Mouse (Mus musculus) midbrain, embryonic 15.5 days (tissue): ENCODE measurements at regions not wholly inside any gene's neighbourhood (a gene's known extent, or its start where the extent isn't known, plus 50 kb on each side); places are given as distances from the start of the nearest gene placed in this dataset.
"Not testable (repeated sequence)": the region's sequence is repeated elsewhere in the genome, so short reads cannot be mapped to it uniquely, and the experiment has no call there.

ENCODE experiments used
- ATAC-seq: fragments of 200-750 bp; cut with Nextera tagmentation; replicated peaks from 2 replicates; pipeline ENCODE4 v1.8.0; 2017; ENCODE audit warnings: moderate TSS enrichment
- H3K27ac ChIP-seq: fragments of 300-500 bp; sonication (generic); 2 replicates; pipeline ENCODE4 v1.5.1; 2015; ENCODE audit warnings: mild to moderate bottlenecking, inconsistent platforms
- H3K27me3 ChIP-seq: fragments of 300-500 bp; sonication (generic); replicated peaks from 2 replicates; pipeline ENCODE4 v1.6.1; 2015; ENCODE audit warnings: inconsistent platforms
- H3K36me3 ChIP-seq: fragments of 300-500 bp; sonication (generic); replicated peaks from 2 replicates; pipeline ENCODE4 v1.6.1; 2015; ENCODE audit warnings: inconsistent platforms
- H3K4me1 ChIP-seq: fragments of 300-500 bp; sonication (generic); 2 replicates; pipeline ENCODE4 v1.6.1; 2015; ENCODE audit warnings: inconsistent platforms
- H3K4me2 ChIP-seq: fragments of 300-500 bp; sonication (generic); 2 replicates; pipeline ENCODE4 v1.6.1; 2015; ENCODE audit warnings: inconsistent platforms, mild to moderate bottlenecking, moderate library complexity
- H3K4me3 ChIP-seq: fragments of 300-500 bp; sonication (generic); 2 replicates; pipeline ENCODE4 v1.5.1; 2015; ENCODE audit warnings: mild to moderate bottlenecking, inconsistent platforms
- H3K9ac ChIP-seq: fragments of 300-500 bp; sonication (generic); 2 replicates; pipeline ENCODE4 v1.6.1; 2015; ENCODE audit warnings: mild to moderate bottlenecking, inconsistent platforms
- H3K9me3 ChIP-seq: fragments of 300-500 bp; sonication (generic); 2 replicates; pipeline ENCODE4 v1.6.1; 2016; ENCODE audit warnings: inconsistent platforms
- WGBS: fragments of 180-500 bp; shearing (Covaris S2); methylation state at CpG from one replicate; pipeline ENCODE4 v1.1.7; 2015; ENCODE audit warnings: mixed read lengths; 5-methylcytosine and 5-hydroxymethylcytosine counted together

DNA sequence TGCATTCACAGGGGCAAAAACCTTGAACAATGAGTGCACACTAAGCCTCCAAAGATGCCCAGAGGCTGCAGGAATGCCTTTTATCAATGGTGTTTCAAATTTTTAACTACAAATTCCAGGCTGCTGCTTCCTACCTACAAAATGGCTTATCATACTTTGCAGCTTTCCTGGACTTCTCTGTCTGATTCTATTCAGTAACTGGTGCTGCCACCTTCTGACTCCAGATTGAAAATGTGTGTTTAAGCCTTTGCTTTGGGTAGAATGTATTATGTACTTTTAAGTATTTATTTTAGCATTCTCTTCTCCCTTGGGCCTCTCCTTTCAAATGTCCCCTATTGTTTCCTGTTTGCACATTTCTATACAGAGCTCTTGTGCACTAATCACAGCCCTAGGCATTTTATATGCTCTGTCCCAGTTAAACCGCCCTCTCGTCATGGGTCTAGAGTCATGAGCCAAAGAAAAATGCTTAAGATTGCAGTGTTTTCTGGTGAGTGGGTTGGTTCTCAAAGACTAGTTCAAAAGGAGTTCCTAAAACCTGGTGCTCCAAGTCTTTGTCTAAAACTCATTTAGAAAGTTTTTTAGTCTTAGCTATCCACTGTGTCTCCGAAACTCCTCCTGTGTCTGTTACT, 472.3 kb upstream of the Dpp10 start:
- H3K27ac ChIP-seq, result no peak overlapping the region
- H3K9me3 ChIP-seq, result no peaks in the 10 kb centered on the region
- H3K4me1 ChIP-seq, result no peaks in the 10 kb centered on the region
- no peaks in the 10 kb centered on the region for H3K36me3 ChIP-seq
- ATAC-seq, result peak; percentile 79; the same call in 1 of the 2 replicates
- no peak overlapping the region for H3K9ac ChIP-seq
- 77% methylated on average over 3 of the region's 3 CpGs for WGBS
- no peak overlapping the region for H3K4me3 ChIP-seq
- H3K4me2 ChIP-seq, result no peak overlapping the region
- H3K27me3 ChIP-seq, result no peaks in the 10 kb centered on the region

DNA sequence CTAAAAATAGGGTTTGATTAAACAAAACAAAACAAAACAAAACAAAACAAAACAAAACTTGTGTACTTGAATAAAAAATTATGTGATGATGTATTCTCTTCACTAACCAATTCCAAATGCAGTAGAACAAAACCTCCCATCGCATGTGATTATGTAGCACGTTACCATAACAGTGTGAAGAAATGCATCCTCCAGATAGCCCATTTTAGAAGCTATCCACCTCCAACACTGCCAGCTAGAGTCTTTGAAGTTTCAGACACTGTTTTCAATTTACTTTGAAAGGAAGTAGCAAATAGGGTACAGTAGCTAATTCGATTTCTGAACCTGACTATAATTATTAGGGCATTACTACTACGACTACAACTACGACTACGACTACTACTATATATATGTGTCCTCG, 465.1 kb upstream of the Dpp10 start:
- no peak overlapping the region for H3K9ac ChIP-seq
- no peak for ATAC-seq
- WGBS, result 94% methylated on average over 7 of the region's 7 CpGs
- no peak overlapping the region for H3K27ac ChIP-seq
- H3K4me3 ChIP-seq, result no peak overlapping the region
- H3K36me3 ChIP-seq, result no peaks in the 10 kb centered on the region
- no peaks in the 10 kb centered on the region for H3K27me3 ChIP-seq
- no peaks in the 10 kb centered on the region for H3K9me3 ChIP-seq
- H3K4me2 ChIP-seq, result no peak overlapping the region
- no peaks in the 10 kb centered on the region for H3K4me1 ChIP-seq

DNA sequence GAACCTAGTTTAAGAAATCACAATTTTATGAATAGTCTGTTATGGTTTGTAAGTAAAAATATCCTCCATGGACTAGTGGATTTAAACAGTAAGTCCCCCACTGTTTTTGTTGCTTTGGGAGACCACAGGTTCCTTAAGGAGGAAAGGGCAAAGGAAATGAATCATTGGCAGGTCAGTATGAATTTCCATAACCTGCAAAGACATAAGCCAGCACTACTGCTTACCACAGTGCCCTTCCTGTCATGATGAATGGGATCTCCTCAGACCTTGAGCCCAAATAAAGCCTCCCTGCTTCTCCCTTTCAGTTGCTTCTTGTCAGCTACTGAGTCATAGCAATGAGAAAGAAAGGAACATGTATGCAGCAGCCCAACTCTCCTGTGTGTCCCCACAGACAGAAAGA, 443.1 kb upstream of the Dpp10 start:
- no peak for ATAC-seq
- Histone ChIP-seq H3K4me2 (no peak overlapping the region), H3K9me3 (no peaks in the 10 kb centered on the region), H3K4me3 (no peak overlapping the region), H3K4me1 (no peaks in the 10 kb centered on the region), H3K9ac (no peak overlapping the region), H3K36me3 (no peaks in the 10 kb centered on the region), H3K27me3 (no peaks in the 10 kb centered on the region), H3K27ac (no peak overlapping the region)

DNA sequence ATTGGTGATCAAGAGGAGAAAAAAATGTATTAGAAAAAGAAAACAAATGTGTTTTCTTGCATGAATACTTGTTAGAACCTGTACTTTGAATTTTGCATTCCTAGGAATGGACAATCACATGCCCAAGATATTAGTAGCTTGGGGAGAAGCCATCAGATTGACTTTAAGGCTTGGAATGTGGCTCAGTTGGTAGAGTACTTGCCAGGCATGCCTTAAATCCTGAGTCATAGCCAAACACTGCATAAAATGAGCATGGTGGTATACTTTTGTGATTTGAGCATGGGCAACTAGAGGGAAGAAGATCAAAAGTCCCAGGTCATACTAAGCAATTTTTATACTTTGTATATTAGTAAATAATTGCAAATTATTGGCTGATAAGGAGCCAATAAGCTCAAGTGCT, 442.6 kb upstream of the Dpp10 start:
- Histone ChIP-seq H3K36me3 (no peaks in the 10 kb centered on the region), H3K27me3 (no peaks in the 10 kb centered on the region), H3K4me3 (no peak overlapping the region), H3K4me1 (no peaks in the 10 kb centered on the region), H3K9me3 (no peaks in the 10 kb centered on the region), H3K4me2 (no peak overlapping the region), H3K27ac (no peak overlapping the region), H3K9ac (no peak overlapping the region)
- no peak for ATAC-seq

DNA sequence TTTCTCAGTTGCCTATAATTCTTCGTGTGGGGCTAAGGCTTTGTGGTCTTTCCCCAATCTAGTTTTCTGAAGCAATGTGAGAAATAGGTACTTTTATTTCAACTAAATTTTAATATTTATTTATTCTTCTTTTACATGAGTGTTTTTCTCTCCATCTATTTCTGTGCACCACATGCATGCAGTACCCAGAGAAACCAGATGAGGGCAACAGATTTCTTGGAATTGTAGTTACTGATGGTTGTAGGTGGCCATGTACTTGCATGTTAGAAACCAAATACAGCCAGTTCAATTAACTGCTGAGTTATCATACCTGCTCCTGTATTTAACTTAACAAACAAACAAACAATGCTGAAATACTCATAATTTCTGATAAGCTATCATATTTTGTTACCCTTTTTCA, 404.8 kb upstream of the Dpp10 start:
- Histone ChIP-seq H3K4me2 (no peak overlapping the region), H3K4me3 (no peak overlapping the region), H3K27me3 (no peaks in the 10 kb centered on the region), H3K9me3 (no peaks in the 10 kb centered on the region), H3K36me3 (no peaks in the 10 kb centered on the region), H3K4me1 (no peaks in the 10 kb centered on the region), H3K9ac (no peak overlapping the region), H3K27ac (no peak overlapping the region)
- WGBS, result 47% methylated on average over 1 of the region's 1 CpGs
- ATAC-seq, result no peak

DNA sequence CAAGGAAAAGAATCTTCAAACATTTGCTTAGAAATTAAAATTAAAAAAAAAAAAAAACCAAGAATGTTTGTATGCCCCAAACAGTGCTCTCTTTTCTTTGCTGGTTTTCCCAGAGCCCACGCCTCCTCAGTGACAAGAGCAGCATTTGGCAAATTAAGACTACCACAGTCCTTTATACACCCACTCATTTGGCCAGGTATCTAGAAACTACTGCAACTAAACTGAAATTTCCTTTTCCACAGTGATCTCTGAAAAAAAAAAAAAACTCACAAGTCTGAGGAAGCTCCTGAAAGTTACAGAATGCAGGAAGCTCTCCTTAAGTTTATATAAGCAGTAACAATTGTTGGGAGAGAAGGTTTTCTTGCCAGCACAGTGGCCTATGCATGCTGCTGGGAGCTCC, 394.2 kb upstream of the Dpp10 start:
- Histone ChIP-seq H3K36me3 (no peaks in the 10 kb centered on the region), H3K27me3 (no peaks in the 10 kb centered on the region), H3K9ac (no peak overlapping the region), H3K27ac (no peak overlapping the region), H3K4me3 (no peak overlapping the region), H3K9me3 (no peaks in the 10 kb centered on the region), H3K4me2 (no peak overlapping the region), H3K4me1 (no peaks in the 10 kb centered on the region)
- no peak for ATAC-seq
- WGBS, result 85% methylated on average over 1 of the region's 1 CpGs

DNA sequence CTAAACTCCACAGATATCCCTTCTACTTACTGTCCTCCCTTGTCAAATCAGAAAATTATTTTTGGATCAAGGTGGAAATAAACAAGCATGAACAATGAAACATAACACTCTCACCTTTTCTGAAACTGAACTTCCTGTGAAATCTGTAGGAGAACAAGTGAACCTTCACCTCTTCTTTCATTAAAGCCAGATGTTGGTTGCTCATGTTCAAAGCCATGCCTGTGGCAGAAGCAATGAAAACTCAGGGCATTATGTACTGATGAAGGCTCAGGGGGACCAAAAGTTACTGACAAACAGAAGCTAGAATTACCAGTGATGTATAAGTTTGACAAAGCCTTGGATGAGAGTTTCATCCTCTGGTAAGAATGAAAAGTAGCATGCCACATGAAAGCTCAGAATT, 390.5 kb upstream of the Dpp10 start:
- no peaks in the 10 kb centered on the region for H3K9me3 ChIP-seq
- H3K4me2 ChIP-seq, result no peak overlapping the region
- no peak overlapping the region for H3K4me3 ChIP-seq
- no peaks in the 10 kb centered on the region for H3K4me1 ChIP-seq
- no peaks in the 10 kb centered on the region for H3K36me3 ChIP-seq
- no peak overlapping the region for H3K27ac ChIP-seq
- no peak for ATAC-seq
- no peaks in the 10 kb centered on the region for H3K27me3 ChIP-seq
- no peak overlapping the region for H3K9ac ChIP-seq

DNA sequence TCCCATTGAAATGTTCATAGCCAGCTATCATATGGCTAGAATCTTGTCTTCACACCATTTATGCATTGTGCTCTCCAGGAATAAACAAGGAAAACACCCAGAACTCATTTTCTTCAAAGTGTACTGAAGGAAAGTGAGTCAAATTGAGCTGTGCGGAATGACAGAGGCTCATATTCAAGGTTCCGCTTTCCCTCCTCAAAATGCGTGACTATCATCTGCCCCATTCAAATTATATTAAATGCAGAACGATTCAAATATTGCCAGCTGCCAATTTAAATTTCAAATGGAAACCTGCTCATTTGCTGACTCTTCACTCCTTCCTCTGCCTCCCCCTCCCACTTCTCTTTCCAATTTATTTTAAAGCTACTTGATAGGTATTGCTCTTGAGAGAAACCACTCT, 384.2 kb upstream of the Dpp10 start:
- Histone ChIP-seq H3K9me3 (no peaks in the 10 kb centered on the region), H3K27ac (no peak overlapping the region), H3K9ac (no peak overlapping the region), H3K27me3 (no peaks in the 10 kb centered on the region), H3K4me1 (no peaks in the 10 kb centered on the region), H3K4me3 (no peak overlapping the region), H3K4me2 (no peak overlapping the region), H3K36me3 (no peaks in the 10 kb centered on the region)
- WGBS, result 59% methylated on average over 4 of the region's 4 CpGs
- peak; percentile 62; the same call in 1 of the 2 replicates for ATAC-seq

DNA sequence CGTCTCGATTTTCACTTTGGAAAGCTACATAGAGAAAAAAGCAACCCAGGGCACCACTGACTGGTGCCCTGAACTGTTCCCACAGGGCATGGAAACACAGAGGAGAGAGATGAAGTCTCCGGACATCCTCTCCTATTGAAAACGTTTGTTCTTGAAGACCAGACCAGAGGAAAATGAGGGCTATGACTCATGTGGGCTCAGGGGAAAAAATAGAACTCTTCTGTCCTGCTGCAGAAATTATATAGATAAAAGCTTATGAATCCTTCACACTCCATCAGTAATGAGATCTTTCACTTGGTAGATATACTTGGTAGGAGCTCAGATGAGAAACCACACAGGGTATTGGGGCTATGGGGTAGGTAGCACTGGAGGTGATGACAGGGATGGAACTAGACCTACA, 371.4 kb upstream of the Dpp10 start:
- WGBS, result 78% methylated on average over 4 of the region's 4 CpGs
- H3K4me3 ChIP-seq, result no peak overlapping the region
- H3K9me3 ChIP-seq, result no peaks in the 10 kb centered on the region
- no peak overlapping the region for H3K27ac ChIP-seq
- no peak for ATAC-seq
- no peak overlapping the region for H3K9ac ChIP-seq
- no peaks in the 10 kb centered on the region for H3K4me1 ChIP-seq
- no peaks in the 10 kb centered on the region for H3K36me3 ChIP-seq
- no peaks in the 10 kb centered on the region for H3K27me3 ChIP-seq
- H3K4me2 ChIP-seq, result no peak overlapping the region

DNA sequence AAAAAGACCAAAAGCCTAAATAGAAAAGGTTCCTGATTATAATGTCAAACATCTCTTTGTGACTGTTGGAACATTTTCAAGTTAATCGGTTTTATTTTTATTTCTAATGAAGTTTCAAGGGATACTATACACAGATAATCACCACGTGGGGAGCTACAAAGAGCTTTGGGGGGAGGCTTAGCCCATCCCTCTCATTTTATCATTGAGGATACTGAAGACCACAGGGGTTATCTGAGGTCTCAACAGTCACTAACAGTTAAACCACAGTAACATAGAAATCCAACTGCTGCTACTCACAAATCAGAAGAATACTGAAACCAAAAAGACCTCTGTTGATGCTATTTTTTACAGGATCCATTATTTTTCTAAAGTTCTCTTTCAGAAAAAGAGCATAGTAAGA, 364.9 kb upstream of the Dpp10 start:
- WGBS, result 38% methylated on average over 2 of the region's 2 CpGs
- no peak overlapping the region for H3K4me3 ChIP-seq
- no peak overlapping the region for H3K27ac ChIP-seq
- no peak overlapping the region for H3K4me2 ChIP-seq
- no peak for ATAC-seq
- no peak overlapping the region for H3K9ac ChIP-seq
- H3K27me3 ChIP-seq, result no peaks in the 10 kb centered on the region
- H3K9me3 ChIP-seq, result no peaks in the 10 kb centered on the region
- no peaks in the 10 kb centered on the region for H3K36me3 ChIP-seq
- no peaks in the 10 kb centered on the region for H3K4me1 ChIP-seq

DNA sequence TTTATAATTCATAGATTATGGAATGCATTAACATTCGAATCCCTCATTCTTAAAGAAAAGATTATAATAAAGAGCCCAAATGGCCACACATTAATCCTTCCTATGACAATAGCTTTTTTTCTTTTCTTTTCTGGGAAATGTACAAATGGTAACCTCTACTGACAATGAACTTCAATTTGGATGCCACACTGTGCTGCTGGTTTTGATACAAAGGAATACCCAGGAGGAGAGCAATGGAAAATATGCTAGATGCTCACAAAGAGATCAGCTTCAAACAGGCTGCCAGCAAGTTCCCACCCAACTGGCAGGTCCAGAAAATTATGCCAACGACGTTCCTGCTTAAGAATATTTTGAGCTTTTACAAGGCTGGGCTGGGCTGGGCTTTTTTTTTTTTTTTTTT, 364.4 kb upstream of the Dpp10 start:
- Histone ChIP-seq H3K4me3 (no peak overlapping the region), H3K4me1 (no peaks in the 10 kb centered on the region), H3K27ac (no peak overlapping the region), H3K4me2 (no peak overlapping the region), H3K36me3 (no peaks in the 10 kb centered on the region), H3K9ac (no peak overlapping the region), H3K27me3 (no peaks in the 10 kb centered on the region), H3K9me3 (no peaks in the 10 kb centered on the region)
- WGBS, result 35% methylated on average over 3 of the region's 3 CpGs
- ATAC-seq, result no peak

DNA sequence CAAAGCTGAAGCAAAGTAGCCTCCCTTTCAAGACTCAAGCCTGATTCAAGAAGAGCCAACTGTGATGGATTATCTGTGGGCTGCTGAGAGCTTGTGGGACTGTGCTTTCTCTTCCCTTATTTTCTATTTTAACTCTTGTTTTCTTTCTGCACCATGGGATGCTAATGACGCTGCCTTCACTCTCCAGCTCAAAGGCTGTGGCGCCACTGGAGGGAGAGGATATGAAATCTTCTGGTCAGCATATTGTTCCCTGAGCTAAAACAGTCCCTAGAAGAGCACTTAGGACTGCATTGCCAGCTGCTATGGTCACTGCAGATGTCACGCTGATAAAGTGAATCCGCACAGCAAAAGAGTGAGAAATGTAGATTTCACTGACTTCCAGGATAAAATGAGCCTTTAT, 324.2 kb upstream of the Dpp10 start:
- H3K27ac ChIP-seq, result no peak overlapping the region
- H3K4me3 ChIP-seq, result no peak overlapping the region
- H3K4me2 ChIP-seq, result no peak overlapping the region
- no peak overlapping the region for H3K9ac ChIP-seq
- H3K27me3 ChIP-seq, result no peaks in the 10 kb centered on the region
- no peaks in the 10 kb centered on the region for H3K9me3 ChIP-seq
- no peak for ATAC-seq
- no peaks in the 10 kb centered on the region for H3K36me3 ChIP-seq
- H3K4me1 ChIP-seq, result no peaks in the 10 kb centered on the region
- WGBS, result 25% methylated on average over 4 of the region's 4 CpGs

DNA sequence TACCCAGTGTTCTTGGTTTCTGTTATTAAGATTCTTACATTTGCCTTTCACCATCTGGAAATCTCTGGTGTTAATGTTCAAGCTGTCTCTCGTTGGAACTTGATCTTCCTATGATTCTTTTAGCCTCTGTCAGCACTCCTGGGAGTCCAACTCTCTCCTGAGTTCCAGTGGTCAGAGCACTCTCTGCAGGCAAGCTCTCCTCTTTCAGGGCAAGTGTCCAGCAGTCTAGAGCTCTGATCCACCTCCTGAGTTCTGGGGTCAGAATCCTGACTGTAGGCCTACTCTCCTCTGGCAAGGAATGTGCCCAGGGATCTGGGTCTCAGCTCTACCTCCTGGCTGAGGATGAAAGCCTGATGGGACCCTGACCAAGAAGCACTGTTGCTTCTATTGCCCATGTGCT, 303.1 kb upstream of the Dpp10 start:
- WGBS, result 68% methylated on average over 1 of the region's 1 CpGs
- ATAC-seq, H3K9me3 ChIP-seq, H3K9ac ChIP-seq, H3K27me3 ChIP-seq, H3K4me1 ChIP-seq, H3K4me2 ChIP-seq, H3K4me3 ChIP-seq, H3K36me3 ChIP-seq, H3K27ac ChIP-seq: not testable (repeated sequence)

DNA sequence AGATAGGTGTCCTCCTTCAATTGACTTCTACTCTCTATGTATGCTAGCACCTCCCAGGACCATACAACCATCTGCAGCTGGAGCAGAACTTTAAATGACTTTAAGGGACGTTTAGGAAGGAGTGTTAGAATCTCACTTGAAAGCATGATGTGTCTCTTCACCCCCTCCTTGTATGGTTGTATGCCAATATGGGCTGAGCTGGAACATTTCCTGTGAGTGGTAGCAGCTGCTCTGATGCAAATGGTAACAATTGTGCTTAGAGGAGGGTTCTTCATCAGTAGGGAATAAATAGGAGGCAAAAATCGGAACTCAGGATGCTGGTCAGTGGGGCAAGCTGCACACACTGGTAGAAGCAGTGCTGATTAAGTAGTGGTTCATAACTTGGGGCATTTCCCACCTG, 294.1 kb upstream of the Dpp10 start:
- Histone ChIP-seq H3K4me1 (no peaks in the 10 kb centered on the region), H3K9ac (no peak overlapping the region), H3K27ac (no peak overlapping the region), H3K4me3 (no peak overlapping the region), H3K4me2 (no peak overlapping the region), H3K36me3 (no peaks in the 10 kb centered on the region), H3K27me3 (no peaks in the 10 kb centered on the region), H3K9me3 (no peaks in the 10 kb centered on the region)
- no peak for ATAC-seq
- WGBS, result 80% methylated on average over 2 of the region's 2 CpGs
